Mouse (Mus musculus) liver, embryonic 14.5 days (tissue): ENCODE results near the gene Tmem248. TPM values are rescaled to one million over a fixed set of nuclear protein-coding genes. Genes with fewer than 3 reads are reported as not detected.

Experiments
- ATAC-seq: fragments of 200-750 bp; cut with Nextera tagmentation; 2 replicates; pipeline ENCODE4 v1.8.0; 2017; ENCODE audit warnings: moderate number of reproducible peaks, mild to moderate bottlenecking, moderate library complexity; ENCODE audit not compliant: insufficient read depth
- DNase-seq, 3 experiments: peaks; one replicate each; pipeline ENCODE4 v3.0.0-alpha.2; 2012 to 2013; ENCODE audit warnings: low read depth in 3 of 3, low spot score in 3 of 3
- H3K27ac ChIP-seq: fragments of 300-500 bp; sonication (generic); 2 replicates; pipeline ENCODE4 v1.5.1; 2014; ENCODE audit warnings: moderate library complexity, mild to moderate bottlenecking, control low read depth, inconsistent platforms
- H3K27me3 ChIP-seq: fragments of 300-500 bp; sonication (generic); 2 replicates; pipeline ENCODE4 v1.6.1; 2014; ENCODE audit warnings: mild to moderate bottlenecking, low read length, moderate library complexity; ENCODE audit not compliant: control insufficient read depth, insufficient read depth
- H3K36me3 ChIP-seq: fragments of 300-500 bp; sonication (generic); replicated peaks from 2 replicates; pipeline ENCODE4 v1.6.1; 2014; ENCODE audit warnings: low read depth; ENCODE audit not compliant: control insufficient read depth, insufficient read depth
- H3K4me1 ChIP-seq, 2 experiments: fragments of 200-500 bp in 1 of 2; fragments of 300-500 bp in 1 of 2; sonication (generic) in 1 of 2; replicated peaks; 2 replicates each; pipeline ENCODE4 v1.6.1; 2012 to 2014; ENCODE audit warnings: antibody characterized with exemption in 1 of 2, inconsistent platforms in 1 of 2, low read length in 1 of 2; ENCODE audit not compliant: control insufficient read depth in 2 of 2, insufficient read depth in 2 of 2
- H3K4me2 ChIP-seq: fragments of 300-500 bp; sonication (generic); 2 replicates; pipeline ENCODE4 v1.6.1; 2014; ENCODE audit warnings: low read depth, mild to moderate bottlenecking, control low read depth, moderate library complexity
- H3K4me3 ChIP-seq, 2 experiments: fragments of 200-500 bp in 1 of 2; fragments of 300-500 bp in 1 of 2; sonication (generic) in 1 of 2; 2 replicates each; pipeline ENCODE4 v1.5.1; 2012 to 2014; ENCODE audit warnings: low read depth in 2 of 2, low read length in 2 of 2, mild to moderate bottlenecking in 2 of 2, control low read depth in 1 of 2, inconsistent platforms in 1 of 2, moderate library complexity in 1 of 2; ENCODE audit not compliant: insufficient read depth in 1 of 2
- H3K9ac ChIP-seq: fragments of 300-500 bp; sonication (generic); replicated peaks from 2 replicates; pipeline ENCODE4 v1.6.1; 2014; ENCODE audit warnings: mild to moderate bottlenecking, control low read depth, moderate library complexity
- H3K9me3 ChIP-seq: fragments of 300-500 bp; sonication (generic); 2 replicates; pipeline ENCODE4 v1.6.1; 2016; ENCODE audit warnings: low read length, mixed read lengths; ENCODE audit not compliant: control insufficient read depth
- CTCF ChIP-seq: IDR thresholded peaks from 2 replicates; pipeline ENCODE4 v1.5.1; 2016; ENCODE audit warnings: antibody characterized with exemption, low read depth, control low read depth
- EP300 ChIP-seq: IDR thresholded peaks from 2 replicates; pipeline ENCODE4 v1.6.1; 2016; ENCODE audit warnings: antibody characterized with exemption, low read depth
- WGBS: fragments of 180-500 bp; shearing (Covaris S2); extraction: QIAGEN DNeasy Blood & Tissue Kit; methylation state at CpG from one replicate; pipeline ENCODE4 v1.1.7; 2014; ENCODE audit not compliant: insufficient replicate concordance; 5-methylcytosine and 5-hydroxymethylcytosine counted together
- polyA plus RNA-seq, 2 experiments: library from polyadenylated mRNA; depleted of rRNA in 1 of 2; stranded (reverse) in 1 of 2; unstranded in 1 of 2; fragments of >200 nt; fragmentation: Nextera tagmentation in 1 of 2; extraction: Ambion mirVana in 1 of 2; gene quantifications; 2 replicates each; pipeline versions ENCODE4 v1.2.1 to v1.2.3; 2012 to 2014

Tmem248 gene
- polyA plus RNA-seq, 2 experiments = 14.1 to 25.4 TPM

- peak; percentile 58 for TF ChIP-seq CTCF
- TF ChIP-seq EP300 = no peak
- Histone ChIP-seq H3K36me3 (peaks cover 3% of the 10 kb centered on the region), H3K9me3 (no peaks in the 10 kb centered on the region), H3K4me3 (no peak overlapping the region), H3K27me3 (no peaks in the 10 kb centered on the region), H3K27ac (no peak overlapping the region), H3K9ac (no peak overlapping the region), H3K4me1 (no peaks in the 10 kb centered on the region), H3K4me2 (no peak overlapping the region)
- DNase-seq (no peak), ATAC-seq (no peak)
- WGBS = 79% methylated on average over 6 of the region's 6 CpGs
These were observed 73.4 kb downstream of the Tmem248 start for GRCm38 (mm10) chr5:130290242-130290641.

GRCm38 (mm10) chr5:130290775-130291174 is 73.9 kb downstream of the Tmem248 start:
- no peak for ATAC-seq
- no peak overlapping the region for H3K27ac ChIP-seq
- WGBS = 87% methylated on average over 12 of the region's 12 CpGs
- TF ChIP-seq EP300 (no peak), CTCF (no peak)
- H3K4me3 ChIP-seq = no peak overlapping the region
- no peak overlapping the region for H3K9ac ChIP-seq
- H3K36me3 ChIP-seq = peaks cover 3% of the 10 kb centered on the region
- H3K27me3 ChIP-seq = no peaks in the 10 kb centered on the region
- H3K9me3 ChIP-seq = no peaks in the 10 kb centered on the region
- H3K4me2 ChIP-seq = no peak overlapping the region
- no peaks in the 10 kb centered on the region for H3K4me1 ChIP-seq
- DNase-seq = no peak

- Histone ChIP-seq H3K4me1 (no peaks in the 10 kb centered on the region), H3K4me3 (no peak overlapping the region), H3K36me3 (peaks cover 7% of the 10 kb centered on the region), H3K4me2 (no peak overlapping the region), H3K9ac (no peak overlapping the region), H3K27ac (no peak overlapping the region), H3K9me3 (no peaks in the 10 kb centered on the region), H3K27me3 (no peaks in the 10 kb centered on the region)
- TF ChIP-seq CTCF (no peak), EP300 (no peak)
- DNase-seq (no peak), ATAC-seq (no peak)
- 81% methylated on average over 4 of the region's 4 CpGs for WGBS
These were observed 76.1 kb downstream of the Tmem248 start for GRCm38 (mm10) chr5:130292976-130293375.

Other genes starting within 250 kb of the Tmem248 start
- gene Gusb, start 214.0 kb upstream of the Tmem248 start, polyA plus RNA-seq (2012; rRNA removed) = 15.5 and 18.7 TPM in 2 replicates
- gene Gusb, start 214.0 kb upstream of the Tmem248 start, polyA plus RNA-seq (2014; fragmentation: Nextera tagmentation; extraction: Ambion mirVana) = 37.7 and 37.9 TPM in 2 replicates
- gene Asl, start 187.8 kb upstream of the Tmem248 start, polyA plus RNA-seq (2012; rRNA removed) = 26.1 and 30.4 TPM in 2 replicates
- 39.8 and 47.3 TPM in 2 replicates for gene Asl, start 187.8 kb upstream of the Tmem248 start, polyA plus RNA-seq (2014; fragmentation: Nextera tagmentation; extraction: Ambion mirVana)
- gene Crcp, start 187.8 kb upstream of the Tmem248 start, polyA plus RNA-seq (2012; rRNA removed) = 8.6 and 15.8 TPM in 2 replicates
- gene Crcp, start 187.8 kb upstream of the Tmem248 start, polyA plus RNA-seq (2014; fragmentation: Nextera tagmentation; extraction: Ambion mirVana) = 14.7 and 16.1 TPM in 2 replicates
- 8.4 and 10.0 TPM in 2 replicates for gene Tpst1, start 143.8 kb upstream of the Tmem248 start, polyA plus RNA-seq (2012; rRNA removed)
- 22.3 and 22.8 TPM in 2 replicates for gene Tpst1, start 143.8 kb upstream of the Tmem248 start, polyA plus RNA-seq (2014; fragmentation: Nextera tagmentation; extraction: Ambion mirVana)
- gene Kctd7, start 72.2 kb upstream of the Tmem248 start, polyA plus RNA-seq (2012; rRNA removed) = 3.2 and 3.6 TPM in 2 replicates
- gene Kctd7, start 72.2 kb upstream of the Tmem248 start, polyA plus RNA-seq (2014; fragmentation: Nextera tagmentation; extraction: Ambion mirVana) = 3.8 and 6.6 TPM in 2 replicates
- 9.9 and 13.7 TPM in 2 replicates for gene Rabgef1, start 45.3 kb upstream of the Tmem248 start, polyA plus RNA-seq (2012; rRNA removed)
- gene Rabgef1, start 45.3 kb upstream of the Tmem248 start, polyA plus RNA-seq (2014; fragmentation: Nextera tagmentation; extraction: Ambion mirVana) = 19.7 and 23.9 TPM in 2 replicates
- gene Sbds, start 38.4 kb downstream of the Tmem248 start, polyA plus RNA-seq (2012; rRNA removed) = 17.9 and 35.8 TPM in 2 replicates
- 38.1 and 40.1 TPM in 2 replicates for gene Sbds, start 38.4 kb downstream of the Tmem248 start, polyA plus RNA-seq (2014; fragmentation: Nextera tagmentation; extraction: Ambion mirVana)
- gene Tyw1, start 38.5 kb downstream of the Tmem248 start, polyA plus RNA-seq (2012; rRNA removed) = 5.1 and 6.8 TPM in 2 replicates
- gene Tyw1, start 38.5 kb downstream of the Tmem248 start, polyA plus RNA-seq (2014; fragmentation: Nextera tagmentation; extraction: Ambion mirVana) = 12.1 and 13.5 TPM in 2 replicates
- not detected in 2 replicates for gene Caln1, start 152.4 kb downstream of the Tmem248 start, polyA plus RNA-seq (2012; rRNA removed)
- gene Caln1, start 152.4 kb downstream of the Tmem248 start, polyA plus RNA-seq (2014; fragmentation: Nextera tagmentation; extraction: Ambion mirVana) = not detected in 2 replicates
- not detected in 2 replicates for gene A330070K13Rik, start 167.6 kb downstream of the Tmem248 start, polyA plus RNA-seq (2012; rRNA removed)
- not detected in 2 replicates for gene A330070K13Rik, start 167.6 kb downstream of the Tmem248 start, polyA plus RNA-seq (2014; fragmentation: Nextera tagmentation; extraction: Ambion mirVana)